Mouse (Mus musculus) CD8-positive naive resting alpha-beta T cell, adult 2 months (primary cell): ENCODE data around the gene Taf5l.
"Not testable (repeated sequence)": the region's sequence is repeated elsewhere in the genome, so short reads cannot be mapped to it uniquely, and the experiment has no call there.

Experiments
- DNase-seq, 2 experiments: peaks; one replicate each; pipeline ENCODE4 v3.0.0; 2022; ENCODE audit warnings: low read depth in 2 of 2, low spot score in 2 of 2

The Taf5l gene

GRCm38 (mm10) chr8:123961371-123961770 is 59.8 kb downstream of the Taf5l start:
- DNase-seq: no peak

GRCm38 (mm10) chr8:123960556-123960955 is 60.6 kb downstream of the Taf5l start:
- DNase-seq: not testable (repeated sequence)

GRCm38 (mm10) chr8:123960056-123960455 is 61.1 kb downstream of the Taf5l start:
- DNase-seq: no peak

GRCm38 (mm10) chr8:123959473-123959872 is 61.7 kb downstream of the Taf5l start:
- no peak for DNase-seq

- DNase-seq: no peak
Measured at GRCm38 (mm10) chr8:123958130-123958529, 63.1 kb downstream of the Taf5l start.

GRCm38 (mm10) chr8:123954246-123954645 is 67.0 kb downstream of the Taf5l start:
- DNase-seq: no peak

GRCm38 (mm10) chr8:123953686-123954085 is 67.5 kb downstream of the Taf5l start:
- DNase-seq: no peak

- peak; percentile 51 to 70 for DNase-seq
Measured at GRCm38 (mm10) chr8:123950077-123950802, 71.0 kb downstream of the Taf5l start.

- no peak for DNase-seq
Measured at GRCm38 (mm10) chr8:123949686-123949986, 71.6 kb downstream of the Taf5l start.

GRCm38 (mm10) chr8:123948942-123949685 is 72.1 kb downstream of the Taf5l start, which contains the start of gene Nup133:
Gene Nup133, minus strand, starts transcription at chr8:123949265.
- DNase-seq: peak; percentile 98 to 99
